Mouse (Mus musculus): ENCODE results near the gene Acad11.

- no peak for TF ChIP-seq GATA1 (IDR thresholded peaks at IDR 0.05; ENCODE audit: low read length)
- TF ChIP-seq TAL1 (IDR thresholded peaks at IDR 0.05; ENCODE audit: low read length), result no peak
These were observed 41.8 kb downstream of the Acad11 start for GRCm38 (mm10) chr9:104104986-104105385.

Measured in erythroblast, embryonic 14.5 days (primary cell).